ENCODE assay signal across 8 mouse cellular contexts in genomic region chr6:136806819-136807218, GRCm38 (mm10). TPM values are rescaled to one million over a fixed set of nuclear protein-coding genes. Genes with fewer than 3 reads are reported as not detected.
DNase-seq lines count a peak whose midpoint lies in the region; ATAC-seq lines count a peak whose summit lies in the region.

No protein-coding gene starts in this region.

- H3K36me3 ChIP-seq in erythroblast, embryonic 14.5 days (ENCODE audit: control insufficient read depth), result peaks cover 27% of the 10 kb centered on the region
- 0 out of 2 replicates have a peak, but pooled peaks cover under 1% of the 10 kb centered on the region for H3K36me3 ChIP-seq in midbrain, embryonic 12.5 days
- no peaks in the 10 kb centered on the region for H3K36me3 ChIP-seq in midbrain, embryonic 14.5 days (ENCODE audit: control insufficient read depth, insufficient read depth, low read length)
- H3K36me3 ChIP-seq in liver, embryonic 15.5 days (replicated peaks), result peaks cover 15% of the 10 kb centered on the region
- peaks cover 8% of the 10 kb centered on the region; the same call in 1 of the 2 replicates for H3K36me3 ChIP-seq in stomach, embryonic 15.5 days

- no peaks in the 10 kb centered on the region for H3K27me3 ChIP-seq in erythroblast, embryonic 14.5 days (ENCODE audit: control insufficient read depth)
- 0 out of 2 replicates have a peak, but pooled peaks cover 3% of the 10 kb centered on the region for H3K27me3 ChIP-seq in midbrain, embryonic 12.5 days
- no peaks in the 10 kb centered on the region for H3K27me3 ChIP-seq in midbrain, embryonic 14.5 days (ENCODE audit: control insufficient read depth, insufficient read depth, low read length)
- no peaks in the 10 kb centered on the region for H3K27me3 ChIP-seq in liver, embryonic 15.5 days
- no peaks in the 10 kb centered on the region for H3K27me3 ChIP-seq in stomach, embryonic 15.5 days (replicated peaks)

- peak overlapping the region; percentile 21 for H3K4me3 ChIP-seq in erythroblast, embryonic 14.5 days (replicated peaks)
- no peak overlapping the region for H3K4me3 ChIP-seq in midbrain, embryonic 12.5 days
- no peak overlapping the region for H3K4me3 ChIP-seq in midbrain, embryonic 14.5 days (replicated peaks; ENCODE audit: low read depth, low read length)
- H3K4me3 ChIP-seq in liver, embryonic 15.5 days (replicated peaks), result peak overlapping the region; percentile 94
- peak overlapping the region; percentile 76 for H3K4me3 ChIP-seq in stomach, embryonic 15.5 days (replicated peaks)

- no peak overlapping the region for H3K27ac ChIP-seq in midbrain, embryonic 12.5 days (replicated peaks)
- H3K27ac ChIP-seq in midbrain, embryonic 14.5 days (replicated peaks; ENCODE audit: low read depth, low read length), result no peak overlapping the region
- H3K27ac ChIP-seq in liver, embryonic 15.5 days (replicated peaks), result peak overlapping the region; percentile 95
- H3K27ac ChIP-seq in stomach, embryonic 15.5 days, result peak overlapping the region; percentile 94

- WGBS in midbrain, embryonic 12.5 days, result 63% methylated on average over 5 of the region's 5 CpGs
- WGBS in midbrain, embryonic 14.5 days, result 67% methylated on average over 5 of the region's 5 CpGs
- 68% methylated on average over 5 of the region's 5 CpGs for WGBS in liver, embryonic 15.5 days (ENCODE audit: insufficient replicate concordance)
- WGBS in stomach, embryonic 15.5 days, result 60% methylated on average over 5 of the region's 5 CpGs

- peak overlapping the region; percentile 98 for H3K4me2 ChIP-seq in midbrain, embryonic 12.5 days (replicated peaks)
- H3K4me2 ChIP-seq in midbrain, embryonic 14.5 days (ENCODE audit: low read length), result no peak overlapping the region
- H3K4me2 ChIP-seq in liver, embryonic 15.5 days, result peak overlapping the region; percentile 86
- peak overlapping the region; percentile 81 for H3K4me2 ChIP-seq in stomach, embryonic 15.5 days

- H3K4me1 ChIP-seq in erythroblast, embryonic 14.5 days (ENCODE audit: control insufficient read depth), result peaks cover 72% of the 10 kb centered on the region
- peaks cover 32% of the 10 kb centered on the region for H3K4me1 ChIP-seq in midbrain, embryonic 12.5 days
- peaks cover 29% of the 10 kb centered on the region for H3K4me1 ChIP-seq in midbrain, embryonic 14.5 days (ENCODE audit: control insufficient read depth, insufficient read depth, low read length)
- H3K4me1 ChIP-seq in liver, embryonic 15.5 days (replicated peaks), result peaks cover 63% of the 10 kb centered on the region
- H3K4me1 ChIP-seq in stomach, embryonic 15.5 days, result peaks cover 20% of the 10 kb centered on the region; the same call in 1 of the 2 replicates

- no peak for DNase-seq in midbrain, embryonic 14.5 days
- DNase-seq in cerebellum, adult 8-10 months, result no peak
- no peak for DNase-seq in cerebellum, postnatal 4 days (ENCODE audit: low spot score in 2 of 2)

- H3K9ac ChIP-seq in midbrain, embryonic 12.5 days (replicated peaks), result no peak overlapping the region
- H3K9ac ChIP-seq in midbrain, embryonic 14.5 days (replicated peaks; ENCODE audit: low read length), result no peak overlapping the region
- peak overlapping the region; percentile 63 for H3K9ac ChIP-seq in liver, embryonic 15.5 days
- no peak overlapping the region for H3K9ac ChIP-seq in stomach, embryonic 15.5 days

- H3K9me3 ChIP-seq in erythroblast, embryonic 14.5 days (ENCODE audit: control insufficient read depth, low read length), result no peaks in the 10 kb centered on the region
- no peaks in the 10 kb centered on the region for H3K9me3 ChIP-seq in midbrain, embryonic 12.5 days
- H3K9me3 ChIP-seq in midbrain, embryonic 14.5 days (ENCODE audit: control insufficient read depth, low read length), result no peaks in the 10 kb centered on the region
- H3K9me3 ChIP-seq in liver, embryonic 15.5 days (replicated peaks), result no peaks in the 10 kb centered on the region
- H3K9me3 ChIP-seq in stomach, embryonic 15.5 days, result no peaks in the 10 kb centered on the region

- ATAC-seq in erythroblast, adult 5-6 weeks (replicated peaks; ENCODE audit: low FRiP score, poor library complexity, severe bottlenecking), result no peak
- ATAC-seq in midbrain, embryonic 12.5 days (ENCODE audit: low FRiP score, low read depth), result no peak
- no peak for ATAC-seq in midbrain, embryonic 14.5 days (ENCODE audit: low FRiP score, low TSS enrichment)
- no peak for ATAC-seq in liver, embryonic 15.5 days (ENCODE audit: insufficient read depth)
- no peak for ATAC-seq in stomach, embryonic 15.5 days (ENCODE audit: insufficient read depth, low FRiP score, low read depth)

RNA-seq across cellular contexts. Expression of gene H2afj, which starts 1.2 kb away (rescaled TPM):
- polyA plus RNA-seq in erythroblast, embryonic 14.5 days (2012), result 137 and 209 TPM in 2 replicates
- total RNA-seq in erythroblast, adult 5-6 weeks (2015; ENCODE audit: low replicate concordance), result 20.9 and 21.9 TPM in 2 replicates
- total RNA-seq in erythroblast, adult 5-6 weeks (2017; ENCODE audit: low replicate concordance), result 26.2 and 40.1 TPM in 2 replicates
- 114 and 117 TPM in 2 replicates for polyA plus RNA-seq in midbrain, embryonic 12.5 days (2016; fragmentation: Nextera tagmentation; extraction: Ambion mirVana)
- 101 and 116 TPM in 2 replicates for polyA plus RNA-seq in midbrain, embryonic 14.5 days (2014; fragmentation: Nextera tagmentation; extraction: Ambion mirVana)
- 113 and 131 TPM in 2 replicates for polyA plus RNA-seq in liver, embryonic 15.5 days (2015; fragmentation: Nextera tagmentation; extraction: Ambion mirVana)
- 166 and 190 TPM in 2 replicates for polyA plus RNA-seq in stomach, embryonic 15.5 days (2015; fragmentation: Nextera tagmentation; extraction: Ambion mirVana)

RNA-seq across cellular contexts. Expression of gene Hist4h4, which starts 2.6 kb away (rescaled TPM):
- 1.7 and 2.6 TPM in 2 replicates for polyA plus RNA-seq in erythroblast, embryonic 14.5 days (2012)
- total RNA-seq in erythroblast, adult 5-6 weeks (2015; ENCODE audit: low replicate concordance), result 12.3 and 17.7 TPM in 2 replicates
- total RNA-seq in erythroblast, adult 5-6 weeks (2017; ENCODE audit: low replicate concordance), result 29.4 and 32.5 TPM in 2 replicates
- polyA plus RNA-seq in midbrain, embryonic 12.5 days (2016; fragmentation: Nextera tagmentation; extraction: Ambion mirVana), result 0.84 and 0.94 TPM in 2 replicates
- 1.2 TPM in 2 replicates for polyA plus RNA-seq in midbrain, embryonic 14.5 days (2014; fragmentation: Nextera tagmentation; extraction: Ambion mirVana)
- 0.93 and 1.2 TPM in 2 replicates for polyA plus RNA-seq in liver, embryonic 15.5 days (2015; fragmentation: Nextera tagmentation; extraction: Ambion mirVana)
- polyA plus RNA-seq in stomach, embryonic 15.5 days (2015; fragmentation: Nextera tagmentation; extraction: Ambion mirVana), result 0.49 and 0.72 TPM in 2 replicates

RNA-seq across cellular contexts. Expression of gene BC049715, which starts 20.6 kb away (rescaled TPM):
- 0.59 and 1.4 TPM in 2 replicates for polyA plus RNA-seq in erythroblast, embryonic 14.5 days (2012)
- 0.38 TPM in 1 of 2 replicates, not detected in the other for total RNA-seq in erythroblast, adult 5-6 weeks (2015; ENCODE audit: low replicate concordance)
- 0.34 and 5.3 TPM in 2 replicates for total RNA-seq in erythroblast, adult 5-6 weeks (2017; ENCODE audit: low replicate concordance)
- 2.0 and 2.3 TPM in 2 replicates for polyA plus RNA-seq in midbrain, embryonic 12.5 days (2016; fragmentation: Nextera tagmentation; extraction: Ambion mirVana)
- polyA plus RNA-seq in midbrain, embryonic 14.5 days (2014; fragmentation: Nextera tagmentation; extraction: Ambion mirVana), result 1.2 and 1.6 TPM in 2 replicates
- 0.71 and 1.0 TPM in 2 replicates for polyA plus RNA-seq in liver, embryonic 15.5 days (2015; fragmentation: Nextera tagmentation; extraction: Ambion mirVana)
- 1.2 and 1.5 TPM in 2 replicates for polyA plus RNA-seq in stomach, embryonic 15.5 days (2015; fragmentation: Nextera tagmentation; extraction: Ambion mirVana)

RNA-seq across cellular contexts. Expression of gene Wbp11, which starts 21.2 kb away (rescaled TPM):
- 28.6 and 29.6 TPM in 2 replicates for polyA plus RNA-seq in erythroblast, embryonic 14.5 days (2012)
- 34.2 and 38.2 TPM in 2 replicates for total RNA-seq in erythroblast, adult 5-6 weeks (2015; ENCODE audit: low replicate concordance)
- 25.8 and 55.0 TPM in 2 replicates for total RNA-seq in erythroblast, adult 5-6 weeks (2017; ENCODE audit: low replicate concordance)
- polyA plus RNA-seq in midbrain, embryonic 12.5 days (2016; fragmentation: Nextera tagmentation; extraction: Ambion mirVana), result 126 and 132 TPM in 2 replicates
- 65.6 and 88.1 TPM in 2 replicates for polyA plus RNA-seq in midbrain, embryonic 14.5 days (2014; fragmentation: Nextera tagmentation; extraction: Ambion mirVana)
- 49.0 and 51.6 TPM in 2 replicates for polyA plus RNA-seq in liver, embryonic 15.5 days (2015; fragmentation: Nextera tagmentation; extraction: Ambion mirVana)
- polyA plus RNA-seq in stomach, embryonic 15.5 days (2015; fragmentation: Nextera tagmentation; extraction: Ambion mirVana), result 83.7 and 93.7 TPM in 2 replicates

RNA-seq across cellular contexts. Expression of gene Gucy2c, which starts 25.3 kb away (rescaled TPM):
- polyA plus RNA-seq in erythroblast, embryonic 14.5 days (2012), result not detected in 2 replicates
- not detected in 2 replicates for total RNA-seq in erythroblast, adult 5-6 weeks (2015; ENCODE audit: low replicate concordance)
- not detected in 2 replicates for total RNA-seq in erythroblast, adult 5-6 weeks (2017; ENCODE audit: low replicate concordance)
- polyA plus RNA-seq in midbrain, embryonic 12.5 days (2016; fragmentation: Nextera tagmentation; extraction: Ambion mirVana), result 0.39 and 0.64 TPM in 2 replicates
- 0.62 and 1.1 TPM in 2 replicates for polyA plus RNA-seq in midbrain, embryonic 14.5 days (2014; fragmentation: Nextera tagmentation; extraction: Ambion mirVana)
- polyA plus RNA-seq in liver, embryonic 15.5 days (2015; fragmentation: Nextera tagmentation; extraction: Ambion mirVana), result 0.26 and 0.37 TPM in 2 replicates
- polyA plus RNA-seq in stomach, embryonic 15.5 days (2015; fragmentation: Nextera tagmentation; extraction: Ambion mirVana), result 13.3 and 16.7 TPM in 2 replicates

Comparison
In these comparisons a context has a peak if more than half of its experiments do, and no peak if none do; other contexts are left out.
1. H3K4me3 ChIP-seq: peak in erythroblast, embryonic 14.5 days (single experiment), liver, embryonic 15.5 days (single experiment) and stomach, embryonic 15.5 days (single experiment); none in midbrain, embryonic 12.5 days (single experiment) and midbrain, embryonic 14.5 days (single experiment).
2. H3K27ac ChIP-seq: peak in liver, embryonic 15.5 days (single experiment) and stomach, embryonic 15.5 days (single experiment); none in midbrain, embryonic 12.5 days (single experiment) and midbrain, embryonic 14.5 days (single experiment).